22 mouse cellular contexts compared by ENCODE assay signal in the genomic region with DNA sequence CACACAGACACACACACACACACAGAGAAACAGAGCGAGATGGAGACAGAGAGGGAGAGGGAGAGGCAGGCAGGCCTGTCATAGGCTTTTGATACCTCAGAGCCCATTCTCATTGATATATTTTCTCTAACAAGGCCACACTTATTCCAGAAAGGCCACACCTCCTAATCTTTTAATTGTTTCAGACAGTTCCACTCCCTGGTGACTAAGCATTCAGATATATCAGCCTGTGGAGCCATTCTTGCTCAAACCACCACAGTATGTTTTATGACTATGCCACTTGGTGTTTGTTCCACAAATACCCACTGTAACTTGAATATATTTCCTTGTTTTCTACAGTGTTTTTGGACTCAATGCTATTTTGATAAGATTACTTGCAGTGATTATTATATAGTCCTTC.
DNase-seq lines count a peak whose midpoint lies in the region; TF ChIP-seq lines count a peak whose summit lies in the region.
"Had no signal": no experiment of that assay in that cellular context is flagged by ENCODE, and none has a peak within 500 bp of the region (broad histone marks: within the 10 kb centered on the region; RNA-seq: fewer than 3 reads in every experiment).

No protein-coding gene starts in this region.

- no peaks in the 10 kb centered on the region for H3K27me3 ChIP-seq in MEL (ENCODE audit: control insufficient read depth in 1 of 2, insufficient read depth in 2 of 2, low read length in 2 of 2)
- H3K27me3 ChIP-seq in myocyte (ENCODE audit: control insufficient read depth, insufficient read depth, insufficient read length) = no peaks in the 10 kb centered on the region
- H3K27me3 ChIP-seq: forebrain, embryonic 13.5 days; heart, embryonic 13.5 days had no signal

- TF ChIP-seq POLR2A in MEL (IDR thresholded peaks at IDR 0.05; ENCODE audit: control insufficient read depth in 1 of 2, insufficient read depth in 1 of 2, low read depth in 1 of 2, low read length in 2 of 2, poor library complexity in 1 of 2) (no peak), myocyte (IDR thresholded peaks at IDR 0.05; ENCODE audit: insufficient read length, low read depth) (no peak)

- H3ac ChIP-seq in myocyte (ENCODE audit: control insufficient read depth, insufficient read length) = no peak overlapping the region

- no peak for TF ChIP-seq EP300 in MEL (IDR thresholded peaks at IDR 0.05; ENCODE audit: low read depth in 1 of 2, low read length in 2 of 2)

- H3K36me3 ChIP-seq in MEL (ENCODE audit: control insufficient read depth in 1 of 2, insufficient read depth in 2 of 2, low read length in 2 of 2) (peaks cover 0 to 3% of the 10 kb centered on the region in 2 experiments; a peak in 1 of 4 replicates), myocyte (ENCODE audit: control insufficient read depth, insufficient read depth) (no peaks in the 10 kb centered on the region)
- H3K36me3 ChIP-seq: forebrain, embryonic 10.5 days; heart, embryonic 10.5 days; heart, embryonic 13.5 days had no signal

- H3K4me1 ChIP-seq in MEL (ENCODE audit: control insufficient read depth in 1 of 2, insufficient read depth in 2 of 2, low read length in 2 of 2) = peaks cover 0 to 6% of the 10 kb centered on the region in 2 experiments; a peak in 2 of 4 replicates
- H3K4me1 ChIP-seq: heart, embryonic 10.5 days; heart, embryonic 13.5 days had no signal

- DNase-seq in 3T3-L1 (ENCODE audit: low read depth, low spot score) = peak; percentile 36
- DNase-seq in MEL (ENCODE audit: low read depth, low spot score) = peak; percentile 40
- peak; percentile 25 for DNase-seq in R1 (ENCODE audit: low read depth, low spot score)
- no peak for DNase-seq in right cerebral cortex, adult 18-20 months
- no peak for DNase-seq in heart, adult 18-20 months
- no peak for DNase-seq in cerebellum, postnatal 14 days
- DNase-seq: adrenal gland, postnatal 10 days; adrenal gland, postnatal 36 days; cerebellum, adult 11 months; cerebellum, adult 2 months; cerebellum, adult 9-11 months; gastrocnemius, postnatal 25 days; heart, adult 2 months; heart, postnatal 14 days; heart, postnatal 4 days had no signal

- peak overlapping the region; percentile 16 for H3K4me2 ChIP-seq in myocyte (ENCODE audit: low read depth)
- H3K4me2 ChIP-seq: forebrain, embryonic 13.5 days; heart, embryonic 13.5 days; hindbrain, embryonic 14.5 days had no signal

- H3K4me3 ChIP-seq in MEL (ENCODE audit: control insufficient read depth in 1 of 2, insufficient read depth in 1 of 2, low read depth in 2 of 2, low read length in 2 of 2) (no peak overlapping the region), myocyte (no peak overlapping the region)
- H3K4me3 ChIP-seq: forebrain, embryonic 10.5 days; forebrain, embryonic 13.5 days; heart, adult 2 months; heart, embryonic 10.5 days; heart, embryonic 13.5 days had no signal

- H3K79me2 ChIP-seq in MEL (ENCODE audit: control insufficient read depth, insufficient read depth, low read length, poor library complexity) = no peaks in the 10 kb centered on the region
- peaks cover 7% of the 10 kb centered on the region for H3K79me2 ChIP-seq in myocyte (ENCODE audit: control insufficient read depth, insufficient read depth)

- no peak for TF ChIP-seq CTCF in MEL (IDR thresholded peaks at IDR 0.05 in 2 of 3, conservative IDR thresholded peaks at IDR 0.05 in 1 of 3; ENCODE audit: control insufficient read depth in 1 of 3, insufficient read depth in 1 of 3, low read depth in 2 of 3, low read length in 3 of 3, poor library complexity in 1 of 3, severe bottlenecking in 1 of 3)

- TF ChIP-seq RAD21 in MEL (IDR thresholded peaks at IDR 0.05; ENCODE audit: low read depth, low read length) = no peak

- no peak overlapping the region for H3K9ac ChIP-seq in MEL (ENCODE audit: control insufficient read depth, low read depth, low read length, poor library complexity, severe bottlenecking)
- H3K9ac ChIP-seq: forebrain, embryonic 13.5 days; heart, embryonic 13.5 days; hindbrain, embryonic 14.5 days had no signal

- H3K9me3 ChIP-seq in MEL (replicated peaks; ENCODE audit: insufficient read depth, low read length) = no peaks in the 10 kb centered on the region
- H3K9me3 ChIP-seq: forebrain, embryonic 10.5 days; forebrain, embryonic 13.5 days; heart, embryonic 10.5 days; heart, embryonic 13.5 days had no signal

- no peak overlapping the region for H3K27ac ChIP-seq in MEL (ENCODE audit: control insufficient read depth, low read depth, low read length)
- H3K27ac ChIP-seq: forebrain, embryonic 10.5 days; forebrain, embryonic 13.5 days; heart, adult 2 months; heart, embryonic 10.5 days; heart, embryonic 13.5 days; hindbrain, embryonic 14.5 days; hindbrain, postnatal 0 days had no signal

TF ChIP-seq in MEL, 35 proteins besides CTCF, POLR2A, EP300 and RAD21:
- no peak for TF ChIP-seq MYB (IDR thresholded peaks at IDR 0.05; ENCODE audit: low read depth, low read length)
- no peak for TF ChIP-seq USF2 (IDR thresholded peaks at IDR 0.05; ENCODE audit: borderline replicate concordance in 1 of 2, insufficient read depth in 1 of 2, low read depth in 1 of 2, low read length in 2 of 2)
- no peak for TF ChIP-seq MAZ (IDR thresholded peaks at IDR 0.05; ENCODE audit: low read depth, low read length)
- TF ChIP-seq ZKSCAN1 (IDR thresholded peaks at IDR 0.05; ENCODE audit: low read depth, low read length) = no peak
- no peak for TF ChIP-seq MYC (IDR thresholded peaks at IDR 0.05; ENCODE audit: low read depth, low read length)
- no peak for TF ChIP-seq NELFE (IDR thresholded peaks at IDR 0.05; ENCODE audit: low read depth, low read length)
- no peak for TF ChIP-seq CHD1 (IDR thresholded peaks at IDR 0.05; ENCODE audit: low read depth, low read length)
- no peak for TF ChIP-seq TBP (IDR thresholded peaks at IDR 0.05; ENCODE audit: low read depth, low read length)
- TF ChIP-seq KAT2A (conservative IDR thresholded peaks at IDR 0.05; ENCODE audit: low read depth, low read length) = no peak
- no peak for TF ChIP-seq MEF2A (IDR thresholded peaks at IDR 0.05; ENCODE audit: extremely low read depth, insufficient replicate concordance, low read depth, low read length, poor library complexity, severe bottlenecking)
- TF ChIP-seq ELF1 (IDR thresholded peaks at IDR 0.05; ENCODE audit: low read depth, low read length) = no peak
- TF ChIP-seq MAX (IDR thresholded peaks at IDR 0.05; ENCODE audit: low read length) = no peak
- no peak for TF ChIP-seq TCF12 (IDR thresholded peaks at IDR 0.05; ENCODE audit: low read depth, low read length)
- no peak for TF ChIP-seq MAFK (IDR thresholded peaks at IDR 0.05; ENCODE audit: borderline replicate concordance, low read depth, low read length)
- TF ChIP-seq GATA1 (IDR thresholded peaks at IDR 0.05; ENCODE audit: low read depth, low read length) = no peak
- no peak for TF ChIP-seq ZMIZ1 (IDR thresholded peaks at IDR 0.05; ENCODE audit: low read depth, low read length)
- no peak for TF ChIP-seq SIN3A (IDR thresholded peaks at IDR 0.05; ENCODE audit: low read length)
- TF ChIP-seq ETS1 (IDR thresholded peaks at IDR 0.05; ENCODE audit: low read depth, low read length) = no peak
- TF ChIP-seq UBTF (IDR thresholded peaks at IDR 0.05; ENCODE audit: borderline replicate concordance, insufficient read depth, low read depth, low read length) = no peak

TF ChIP-seq in myocyte, 11 proteins besides CTCF, POLR2A, EP300 and RAD21:
- no peak for TF ChIP-seq MYOG (IDR thresholded peaks at IDR 0.05; ENCODE audit: control insufficient read depth in 1 of 3, insufficient read depth in 1 of 3, insufficient read length in 2 of 3, low read depth in 2 of 3)
- TF ChIP-seq SRF (IDR thresholded peaks at IDR 0.05; ENCODE audit: control insufficient read depth, insufficient read length, low read depth) = no peak
- no peak for TF ChIP-seq TCF3 (IDR thresholded peaks at IDR 0.05; ENCODE audit: insufficient read length, low read depth)
- TF ChIP-seq USF1 (IDR thresholded peaks at IDR 0.05; ENCODE audit: low read depth) = no peak
- no peak for TF ChIP-seq POLR2AphosphoS2 (IDR thresholded peaks at IDR 0.05; ENCODE audit: insufficient read length, low read depth)
- no peak for TF ChIP-seq TCF12 (IDR thresholded peaks at IDR 0.05; ENCODE audit: insufficient read depth, poor library complexity, severe bottlenecking)
- no peak for TF ChIP-seq E2F4 (IDR thresholded peaks at IDR 0.05; ENCODE audit: insufficient read depth)
- no peak for TF ChIP-seq MAX (IDR thresholded peaks at IDR 0.05; ENCODE audit: low read depth)
- TF ChIP-seq REST (IDR thresholded peaks at IDR 0.05; ENCODE audit: insufficient read depth, insufficient read length) = no peak
- no peak for TF ChIP-seq CEBPB (IDR thresholded peaks at IDR 0.05; ENCODE audit: insufficient read depth, poor library complexity, severe bottlenecking)
- TF ChIP-seq MYOD1 (IDR thresholded peaks at IDR 0.05; ENCODE audit: control insufficient read depth in 1 of 3, insufficient read length in 2 of 3, low read depth in 2 of 3) = no peak

Comparison
In these comparisons a context has a peak if more than half of its experiments do, and no peak if none do; other contexts are left out.
1. DNase-seq: peak in 3T3-L1 (single experiment), MEL (single experiment) and R1 (single experiment); none in right cerebral cortex, adult 18-20 months (single experiment), heart, adult 18-20 months (0 of 2) and cerebellum, postnatal 14 days (0 of 2).